Mouse (Mus musculus): ENCODE results near the gene Junb.

Gene Junb

GRCm38 (mm10) chr8:84937620-84938485 lies 40.7 kb downstream of the Junb start:
- DNase-seq (ENCODE audit: low read depth, low spot score), result no peak

- peak; percentile 84 for DNase-seq (ENCODE audit: low read depth, low spot score)
Observed at GRCm38 (mm10) chr8:84936962-84937546, 41.5 kb downstream of the Junb start, which contains the start of gene Mast1. Gene Mast1 (minus strand): TSS chr8:84937359.

DNA sequence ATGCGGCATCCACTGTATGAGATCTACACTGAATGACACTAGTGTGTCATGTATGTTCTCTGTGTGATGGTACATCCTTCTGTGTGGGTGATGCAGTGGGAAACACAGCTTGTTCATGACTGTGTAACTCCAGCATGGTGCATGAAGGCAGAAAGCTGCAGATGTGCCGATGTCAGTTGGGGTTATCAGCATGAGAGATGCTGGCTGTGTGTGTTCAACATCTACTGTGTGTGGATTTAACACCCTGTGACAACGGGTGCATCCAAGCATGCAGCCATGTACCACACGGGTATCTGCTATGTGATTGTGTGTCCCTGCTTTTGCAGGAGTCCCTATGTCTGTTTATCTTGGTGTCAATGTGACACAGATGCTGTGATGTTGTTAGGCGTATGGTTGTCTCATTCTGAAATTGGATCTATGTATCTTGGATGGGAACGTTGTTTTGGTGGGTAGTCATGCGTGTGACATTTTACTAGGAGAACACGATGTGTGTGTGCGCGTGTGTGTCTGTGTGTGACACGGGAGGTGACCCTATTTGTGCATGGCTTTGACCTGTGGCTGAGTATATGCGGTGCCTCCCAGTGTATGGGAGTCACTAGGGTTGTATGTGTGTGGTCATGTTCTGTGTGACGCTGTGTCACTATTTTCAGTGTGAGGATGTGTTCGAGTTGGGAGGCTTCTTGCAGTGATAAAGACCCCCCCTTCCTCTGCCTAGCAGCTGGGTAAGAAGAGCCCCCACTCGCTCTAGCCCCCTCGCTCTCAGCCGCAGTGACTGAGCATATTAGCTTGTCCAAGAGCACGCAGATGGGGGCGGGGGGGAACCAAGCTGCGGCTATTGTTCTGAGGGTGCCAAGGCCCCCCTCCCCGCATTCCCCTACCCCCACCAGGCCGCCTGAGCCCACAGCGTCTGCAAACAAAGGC lies 42.2 kb downstream of the Junb start:
- no peak for DNase-seq (ENCODE audit: low read depth, low spot score)

GRCm38 (mm10) chr8:84935489-84935888 lies 43.0 kb downstream of the Junb start:
- no peak for DNase-seq (ENCODE audit: low read depth, low spot score)

DNA sequence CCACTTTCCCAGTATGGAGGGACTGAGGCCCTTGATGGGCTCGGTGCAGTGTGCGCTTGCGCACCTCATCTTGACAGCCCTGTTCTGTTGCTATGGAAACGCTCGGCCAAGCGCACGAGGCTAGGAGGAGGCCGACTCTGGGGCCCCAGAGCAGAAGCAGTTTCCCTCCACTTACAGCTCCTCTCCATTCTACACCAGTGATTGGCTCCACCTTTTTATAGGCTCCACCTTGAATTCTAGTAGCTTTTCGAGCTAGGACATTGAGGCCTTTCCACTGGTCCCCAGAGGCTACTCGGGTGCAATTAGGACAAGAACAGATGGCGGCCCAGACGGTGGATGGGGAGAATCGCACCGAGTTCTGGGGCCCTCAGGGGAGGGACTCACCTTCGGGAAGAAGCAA lies 43.7 kb downstream of the Junb start:
- DNase-seq (ENCODE audit: low read depth, low spot score), result peak; percentile 55

DNA sequence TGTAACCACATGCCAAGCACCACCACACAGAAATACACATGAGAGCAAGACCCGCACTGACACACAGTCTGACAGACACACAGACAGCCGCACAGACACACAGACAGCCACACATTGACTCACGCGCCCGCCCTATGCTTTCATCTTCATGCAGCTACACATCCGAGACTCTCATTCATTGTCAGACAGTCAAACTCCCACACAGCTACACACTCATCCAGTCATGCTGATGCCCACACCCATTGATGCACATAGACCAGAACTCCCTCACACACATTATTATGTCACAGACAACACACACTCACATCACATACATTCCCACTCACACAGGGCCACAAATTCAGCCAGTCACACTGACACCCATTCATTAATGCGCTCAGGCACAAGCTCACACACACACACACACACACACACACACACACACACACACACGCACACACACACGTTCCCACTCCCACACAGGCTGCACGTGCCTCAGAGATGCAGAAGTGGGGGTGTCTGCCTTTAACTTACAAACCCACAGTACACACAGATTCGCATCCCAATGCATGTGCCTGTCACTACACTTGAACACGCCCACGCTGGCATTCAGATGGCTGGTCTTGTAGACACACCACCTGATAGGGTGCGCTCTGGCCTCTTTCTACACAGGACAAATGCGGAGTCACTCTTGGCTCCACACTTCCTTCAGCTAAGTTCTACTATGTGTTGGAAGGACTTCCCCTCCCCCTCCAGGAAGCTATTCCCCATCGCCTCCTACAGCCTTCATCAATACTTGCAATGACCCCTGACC lies 44.6 kb downstream of the Junb start:
- no peak for DNase-seq (ENCODE audit: low read depth, low spot score)

DNA sequence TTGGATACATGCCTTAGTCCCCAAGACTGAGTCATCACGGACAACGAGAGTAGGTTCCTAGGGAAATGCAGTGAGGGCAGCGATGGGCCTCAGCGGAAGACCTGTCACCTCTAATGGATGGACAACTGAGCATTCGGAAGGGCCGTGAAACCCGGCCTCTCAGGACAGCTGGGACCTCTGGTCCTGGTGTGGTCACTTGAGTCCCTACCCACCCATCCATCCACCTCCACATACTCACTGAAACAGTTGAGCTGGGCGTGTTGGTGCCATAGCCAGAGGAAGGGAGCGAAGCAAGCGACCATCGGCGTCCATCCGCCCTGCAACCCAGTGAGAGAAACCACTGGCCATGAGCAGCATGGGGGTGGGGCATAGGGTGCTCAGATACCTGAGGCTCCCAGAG lies 47.9 kb downstream of the Junb start:
- DNase-seq (ENCODE audit: low read depth, low spot score), result no peak

DNA sequence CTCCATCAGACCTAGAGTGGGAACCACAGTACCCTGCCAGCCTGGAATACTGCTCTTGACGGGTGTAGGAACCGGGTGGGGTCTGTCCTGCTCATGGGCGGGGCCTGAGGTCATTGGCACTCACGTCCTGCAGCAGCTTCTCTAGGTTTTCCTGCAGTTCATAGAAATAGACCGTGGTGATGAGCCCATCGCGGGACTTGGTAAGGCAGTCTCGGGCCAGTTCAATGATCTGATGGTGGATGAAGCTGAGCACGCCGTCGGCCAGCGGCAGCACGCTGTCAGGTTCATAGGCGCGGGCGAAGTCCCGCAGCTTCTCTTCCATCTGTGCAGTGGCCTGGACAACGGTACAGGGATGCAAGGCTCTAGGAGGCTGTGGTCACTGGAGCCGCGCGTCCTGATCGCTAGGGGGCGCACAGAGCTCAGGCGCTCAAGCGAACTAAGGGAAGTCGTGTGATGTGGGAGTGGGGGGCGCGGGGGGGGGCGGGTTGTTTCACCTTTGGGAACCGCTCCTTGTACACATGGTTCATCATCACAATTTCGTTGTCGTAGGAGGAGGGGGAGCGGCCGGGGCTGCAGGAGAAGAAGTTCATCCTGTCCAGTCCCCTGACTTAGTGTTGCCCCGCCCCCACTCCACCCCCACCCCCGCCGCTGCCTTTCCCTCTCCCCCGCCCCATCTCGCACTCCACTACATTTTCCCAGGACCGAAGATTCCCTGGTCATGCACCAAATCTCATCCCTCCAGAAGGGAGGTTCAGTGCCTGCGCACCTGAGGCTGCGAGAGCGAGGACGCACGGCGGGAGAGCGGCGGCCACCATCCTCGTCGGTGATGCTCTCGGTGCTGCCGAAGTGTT lies 49.8 kb downstream of the Junb start:
- peak; percentile 82 for DNase-seq (ENCODE audit: low read depth, low spot score)

DNA sequence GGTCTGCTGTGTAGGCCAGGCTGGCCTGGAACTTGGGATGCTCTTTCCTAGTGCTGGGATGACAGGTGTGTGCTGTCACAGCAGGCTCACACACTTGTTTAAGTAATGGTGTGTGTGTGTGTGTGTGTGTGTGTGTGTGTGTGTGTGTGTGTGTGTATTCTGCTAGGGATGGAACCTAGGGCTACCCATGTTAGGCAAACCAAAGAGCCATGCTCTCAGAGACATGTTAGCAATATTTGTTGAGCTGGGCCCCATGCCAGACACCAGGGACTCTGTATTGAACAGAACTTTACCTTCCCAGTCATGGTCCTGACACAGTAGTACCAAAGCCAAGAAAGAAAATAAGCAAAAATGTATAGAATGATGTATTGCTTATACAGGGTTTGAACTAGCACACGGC lies 51.0 kb downstream of the Junb start:
- DNase-seq (ENCODE audit: low read depth, low spot score), result no peak

- DNase-seq (ENCODE audit: low read depth, low spot score), result no peak
Observed at GRCm38 (mm10) chr8:84925557-84925956, 53.0 kb downstream of the Junb start.

Measured in CD4-positive, CD25-positive, alpha-beta regulatory T cell, adult 2 months (primary cell).